Mouse (Mus musculus) cerebellum, adult 9-11 months (tissue): ENCODE results near the gene Gstm5.

ENCODE experiments used
- DNase-seq: peaks from one replicate; pipeline ENCODE4 v3.0.0; 2022

Gstm5 gene

GRCm38 (mm10) chr3:107932128-107932527, 36.5 kb downstream of the Gstm5 start:
- DNase-seq, result no peak

- DNase-seq, result no peak
These were observed 39.6 kb downstream of the Gstm5 start for GRCm38 (mm10) chr3:107935268-107935667.

GRCm38 (mm10) chr3:107935888-107936287, 40.3 kb downstream of the Gstm5 start:
- DNase-seq, result no peak

GRCm38 (mm10) chr3:107939403-107939802, 43.8 kb downstream of the Gstm5 start:
- peak; percentile 17 for DNase-seq

GRCm38 (mm10) chr3:107939830-107940229, 44.2 kb downstream of the Gstm5 start:
- no peak for DNase-seq

GRCm38 (mm10) chr3:107940524-107940923, 44.9 kb downstream of the Gstm5 start:
- no peak for DNase-seq

GRCm38 (mm10) chr3:107941261-107941660, 45.6 kb downstream of the Gstm5 start:
- no peak for DNase-seq

- DNase-seq, result no peak
These were observed 47.8 kb downstream of the Gstm5 start, which contains the start of gene Gstm6 for GRCm38 (mm10) chr3:107943239-107943990. Gene Gstm6, minus strand, starts transcription at chr3:107943749.

GRCm38 (mm10) chr3:107945729-107946128, 50.1 kb downstream of the Gstm5 start:
- no peak for DNase-seq
